Mouse (Mus musculus): ENCODE measurements around the gene Vps4a. TPM values are rescaled to one million over a fixed set of nuclear protein-coding genes. Genes with fewer than 3 reads are reported as not detected.

Vps4a gene
- polyA plus RNA-seq, 1 experiment from 2014 or later, result 67.5 TPM

Other genes starting within 250 kb of the Vps4a start
- gene Has3, start 161.0 kb upstream of the Vps4a start, polyA plus RNA-seq (2016; fragmentation: Nextera tagmentation; extraction: Ambion mirVana), result 0.06 and 0.13 TPM in 2 replicates
- gene Utp4, start 137.6 kb upstream of the Vps4a start, polyA plus RNA-seq (2016; fragmentation: Nextera tagmentation; extraction: Ambion mirVana), result 84.7 and 107 TPM in 2 replicates
- gene Sntb2, start 95.5 kb upstream of the Vps4a start, polyA plus RNA-seq (2016; fragmentation: Nextera tagmentation; extraction: Ambion mirVana), result 15.8 and 15.9 TPM in 2 replicates
- 61.1 and 64.5 TPM in 2 replicates for gene Pdf, start 17.4 kb downstream of the Vps4a start, polyA plus RNA-seq (2016; fragmentation: Nextera tagmentation; extraction: Ambion mirVana)
- gene Cog8, start 25.5 kb downstream of the Vps4a start, polyA plus RNA-seq (2016; fragmentation: Nextera tagmentation; extraction: Ambion mirVana), result 41.8 and 46.1 TPM in 2 replicates
- gene Nip7, start 25.7 kb downstream of the Vps4a start, polyA plus RNA-seq (2016; fragmentation: Nextera tagmentation; extraction: Ambion mirVana), result 122 and 143 TPM in 2 replicates
- 0.34 TPM in 1 of 2 replicates, not detected in the other for gene Tmed6, start 34.4 kb downstream of the Vps4a start, polyA plus RNA-seq (2016; fragmentation: Nextera tagmentation; extraction: Ambion mirVana)
- 16.4 and 18.1 TPM in 2 replicates for gene Terf2, start 65.3 kb downstream of the Vps4a start, polyA plus RNA-seq (2016; fragmentation: Nextera tagmentation; extraction: Ambion mirVana)
- gene Cyb5b, start 119.4 kb downstream of the Vps4a start, polyA plus RNA-seq (2016; fragmentation: Nextera tagmentation; extraction: Ambion mirVana), result 126 and 128 TPM in 2 replicates

Measured in limb, embryonic 10.5 days (tissue).